Mouse (Mus musculus) lung, embryonic 14.5 days (tissue): ENCODE results near the gene Gm21983. TPM values are rescaled to one million over a fixed set of nuclear protein-coding genes. Genes with fewer than 3 reads are reported as not detected.

Experiments
- ATAC-seq: fragments of 200-750 bp; cut with Nextera tagmentation; 2 replicates; pipeline ENCODE4 v1.8.0; 2017; ENCODE audit warnings: mild to moderate bottlenecking, moderate TSS enrichment, moderate library complexity; ENCODE audit not compliant: insufficient read depth
- DNase-seq: peaks from one replicate; pipeline ENCODE4 v3.0.0-alpha.2; 2015
- H3K27ac ChIP-seq: fragments of 300-500 bp; sonication (generic); 2 replicates; pipeline ENCODE4 v1.5.1; 2014; ENCODE audit warnings: low read depth, mild to moderate bottlenecking, moderate library complexity
- H3K27me3 ChIP-seq: fragments of 300-500 bp; sonication (generic); 2 replicates; pipeline ENCODE4 v1.6.1; 2014; ENCODE audit warnings: low read length, control low read depth; ENCODE audit not compliant: insufficient read depth
- H3K36me3 ChIP-seq: fragments of 300-500 bp; sonication (generic); 2 replicates; pipeline ENCODE4 v1.6.1; 2014; ENCODE audit warnings: control low read depth; ENCODE audit not compliant: insufficient read depth
- H3K4me1 ChIP-seq: fragments of 300-500 bp; sonication (generic); 2 replicates; pipeline ENCODE4 v1.6.1; 2014; ENCODE audit warnings: antibody characterized with exemption, control low read depth; ENCODE audit not compliant: insufficient read depth
- H3K4me2 ChIP-seq: fragments of 300-500 bp; sonication (generic); 2 replicates; pipeline ENCODE4 v1.6.1; 2014; ENCODE audit warnings: mild to moderate bottlenecking
- H3K4me3 ChIP-seq: fragments of 300-500 bp; sonication (generic); 2 replicates; pipeline ENCODE4 v1.5.1; 2014; ENCODE audit warnings: low read depth, low read length
- H3K9ac ChIP-seq: fragments of 300-500 bp; sonication (generic); 2 replicates; pipeline ENCODE4 v1.6.1; 2014
- H3K9me3 ChIP-seq: fragments of 300-500 bp; sonication (generic); 2 replicates; pipeline ENCODE4 v1.6.1; 2016; ENCODE audit warnings: low read depth, low read length, control low read depth
- CTCF ChIP-seq: IDR thresholded peaks from 2 replicates; pipeline ENCODE4 v1.5.1; 2016; ENCODE audit warnings: antibody characterized with exemption, low read depth
- WGBS: fragments of 180-500 bp; shearing (Covaris S2); extraction: QIAGEN DNeasy Blood & Tissue Kit; methylation state at CpG from one replicate; pipeline ENCODE4 v1.1.7; 2014; 5-methylcytosine and 5-hydroxymethylcytosine counted together
- polyA plus RNA-seq: library from polyadenylated mRNA; unstranded; fragments of >200 nt; fragmentation: Nextera tagmentation; extraction: Ambion mirVana; gene quantifications from 2 replicates; pipeline ENCODE4 v1.2.1, GENCODE M21; 2014

Gm21983 gene
- polyA plus RNA-seq, 1 experiment from 2014 or later: 1.5 TPM

- Histone ChIP-seq H3K9me3 (no peaks in the 10 kb centered on the region), H3K27me3 (no peaks in the 10 kb centered on the region), H3K4me2 (no peak overlapping the region), H3K27ac (no peak overlapping the region), H3K9ac (no peak overlapping the region), H3K4me1 (peaks cover 17% of the 10 kb centered on the region; the same call in 1 of the 2 replicates), H3K36me3 (peaks cover 28% of the 10 kb centered on the region; the same call in 1 of the 2 replicates), H3K4me3 (no peak overlapping the region)
- ATAC-seq: no peak
- no peak for DNase-seq
- TF ChIP-seq CTCF: no peak
- WGBS: 73% methylated on average over 1 of the region's 1 CpGs
Measured at GRCm38 (mm10) chr7:27222538-27222937, 41.7 kb upstream of the Gm21983 start.

GRCm38 (mm10) chr7:27221939-27222338, 41.1 kb upstream of the Gm21983 start:
- WGBS: 69% methylated on average over 6 of the region's 6 CpGs
- H3K4me2 ChIP-seq: no peak overlapping the region
- no peak overlapping the region for H3K9ac ChIP-seq
- TF ChIP-seq CTCF: no peak
- peaks cover 33% of the 10 kb centered on the region; the same call in 1 of the 2 replicates for H3K36me3 ChIP-seq
- H3K4me3 ChIP-seq: no peak overlapping the region
- H3K4me1 ChIP-seq: peaks cover 16% of the 10 kb centered on the region; the same call in 1 of the 2 replicates
- DNase-seq (no peak), ATAC-seq (no peak)
- H3K9me3 ChIP-seq: no peaks in the 10 kb centered on the region
- no peaks in the 10 kb centered on the region for H3K27me3 ChIP-seq
- no peak overlapping the region for H3K27ac ChIP-seq

DNA sequence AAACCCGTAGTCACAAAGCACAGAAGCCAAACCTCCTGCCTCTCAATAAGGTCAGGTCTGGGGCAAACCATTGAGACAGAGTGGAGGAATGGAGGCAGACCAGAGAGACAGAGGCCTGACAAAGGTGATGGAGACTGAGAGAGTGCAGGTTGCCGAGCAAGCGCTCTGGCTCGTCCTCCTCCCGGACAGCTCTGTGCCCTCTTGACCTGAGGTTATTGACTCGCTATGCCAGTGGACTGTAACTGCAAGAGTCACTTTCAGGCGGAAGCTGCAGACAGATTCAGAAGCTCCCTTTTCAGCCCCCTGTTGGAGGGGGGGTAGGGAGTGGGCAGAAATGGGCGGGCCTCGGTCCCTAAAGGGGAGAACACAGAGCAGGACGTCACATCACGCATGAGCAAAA, 39.1 kb upstream of the Gm21983 start:
- 76% methylated on average over 11 of the region's 11 CpGs for WGBS
- H3K27me3 ChIP-seq: no peaks in the 10 kb centered on the region
- TF ChIP-seq CTCF: no peak
- no peaks in the 10 kb centered on the region for H3K9me3 ChIP-seq
- peaks cover 5% of the 10 kb centered on the region; the same call in 1 of the 2 replicates for H3K4me1 ChIP-seq
- no peak overlapping the region for H3K4me2 ChIP-seq
- no peak overlapping the region for H3K27ac ChIP-seq
- H3K9ac ChIP-seq: no peak overlapping the region
- no peak for ATAC-seq
- peaks cover 48% of the 10 kb centered on the region for H3K36me3 ChIP-seq
- no peak overlapping the region for H3K4me3 ChIP-seq
- no peak for DNase-seq

GRCm38 (mm10) chr7:27218586-27218985, 37.7 kb upstream of the Gm21983 start:
- Histone ChIP-seq H3K9me3 (no peaks in the 10 kb centered on the region), H3K4me3 (no peak overlapping the region), H3K4me2 (no peak overlapping the region), H3K9ac (no peak overlapping the region), H3K27ac (no peak overlapping the region), H3K27me3 (no peaks in the 10 kb centered on the region), H3K36me3 (peaks cover 55% of the 10 kb centered on the region), H3K4me1 (no peaks in the 10 kb centered on the region)
- TF ChIP-seq CTCF: no peak
- no peak for ATAC-seq
- DNase-seq: no peak
- WGBS: 88% methylated on average over 7 of the region's 7 CpGs

- Histone ChIP-seq H3K4me3 (no peak overlapping the region), H3K9me3 (no peaks in the 10 kb centered on the region), H3K9ac (no peak overlapping the region), H3K27me3 (no peaks in the 10 kb centered on the region), H3K4me1 (no peaks in the 10 kb centered on the region), H3K27ac (no peak overlapping the region), H3K4me2 (no peak overlapping the region), H3K36me3 (peaks cover 72% of the 10 kb centered on the region)
- no peak for ATAC-seq
- no peak for TF ChIP-seq CTCF
- 79% methylated on average over 2 of the region's 2 CpGs for WGBS
- DNase-seq: no peak
Measured at GRCm38 (mm10) chr7:27212626-27213025, 31.7 kb upstream of the Gm21983 start.

DNA sequence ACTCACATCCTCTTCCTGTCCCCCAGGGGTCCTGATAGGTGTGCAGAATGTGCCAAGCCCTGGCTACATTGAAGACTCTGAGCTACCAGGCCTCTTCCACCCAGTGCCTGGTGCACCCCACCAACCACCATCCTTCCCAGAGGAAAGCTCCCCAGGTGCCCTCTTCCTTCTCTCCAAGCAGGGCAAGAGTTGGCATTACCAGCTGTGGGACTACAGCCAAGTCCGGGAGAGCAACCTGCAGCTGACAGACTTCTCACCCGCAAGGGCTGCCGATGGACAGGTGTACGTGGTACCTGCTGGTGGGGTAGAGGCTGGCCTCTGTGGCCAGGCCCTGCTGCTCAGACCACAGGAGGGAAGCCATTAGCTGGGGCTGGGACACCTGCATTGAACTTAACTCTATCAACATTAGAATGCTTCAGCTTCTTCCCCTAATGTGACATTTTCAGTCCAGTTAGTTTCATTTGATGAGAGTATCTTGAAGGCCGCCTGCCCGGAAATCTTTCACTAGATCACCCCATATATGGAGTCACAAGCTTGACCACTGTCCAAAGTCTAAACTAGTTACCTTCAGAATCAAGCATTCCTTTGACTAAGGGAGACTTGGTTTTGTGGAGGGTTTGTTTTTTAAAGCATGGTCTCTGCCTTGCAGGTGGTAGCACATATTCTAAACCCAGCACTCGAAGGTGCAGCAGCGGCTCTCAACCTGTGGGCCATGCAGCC, 23.0 kb upstream of the Gm21983 start:
- 90% methylated on average over 8 of the region's 8 CpGs for WGBS
- H3K36me3 ChIP-seq: peaks cover 37% of the 10 kb centered on the region

DNA sequence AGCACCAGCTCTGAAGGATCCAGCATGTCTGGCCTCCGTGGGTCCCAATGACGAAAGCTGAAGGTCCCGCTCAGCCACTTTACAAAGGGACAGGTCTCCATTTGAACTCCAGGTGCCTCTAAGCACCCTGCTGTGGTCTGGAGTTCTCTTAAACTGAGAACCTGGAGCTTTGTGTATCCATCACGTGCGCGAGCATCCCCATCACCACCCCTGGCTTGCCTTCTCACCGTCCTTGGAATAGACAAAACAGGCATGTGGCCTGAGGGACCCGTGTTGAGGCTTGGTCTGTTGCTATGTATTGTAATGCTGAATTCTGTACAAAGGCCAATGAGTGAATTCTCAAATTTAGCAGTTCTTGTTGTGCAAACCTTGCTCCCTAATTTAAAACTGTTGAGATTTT, 17.9 kb upstream of the Gm21983 start:
- ATAC-seq (no peak), DNase-seq (no peak)
- peaks cover 5% of the 10 kb centered on the region for H3K4me1 ChIP-seq
- TF ChIP-seq CTCF: no peak
- no peak overlapping the region for H3K4me2 ChIP-seq
- H3K27ac ChIP-seq: no peak overlapping the region
- no peaks in the 10 kb centered on the region for H3K27me3 ChIP-seq
- peaks cover 38% of the 10 kb centered on the region for H3K36me3 ChIP-seq
- H3K9me3 ChIP-seq: no peaks in the 10 kb centered on the region
- H3K9ac ChIP-seq: no peak overlapping the region
- 89% methylated on average over 8 of the region's 8 CpGs for WGBS
- no peak overlapping the region for H3K4me3 ChIP-seq

More for the DNA sequence above, 23.0 kb upstream of the Gm21983 start:
- Histone ChIP-seq H3K4me2 (no peak overlapping the region), H3K4me3 (no peak overlapping the region), H3K4me1 (no peaks in the 10 kb centered on the region), H3K27ac (no peak overlapping the region), H3K9me3 (no peaks in the 10 kb centered on the region), H3K27me3 (no peaks in the 10 kb centered on the region), H3K9ac (no peak overlapping the region)
- ATAC-seq (no peak), DNase-seq (no peak)
- no peak for TF ChIP-seq CTCF
